Comparison of ENCODE assay signal across 12 mouse cellular contexts in genomic region chr11:96455699-96456326, GRCm38 (mm10). TPM values are rescaled to one million over a fixed set of nuclear protein-coding genes. Genes with fewer than 3 reads are reported as not detected.
DNase-seq lines count a peak whose midpoint lies in the region; ATAC-seq and TF ChIP-seq lines count a peak whose summit lies in the region.
"Had no signal": no experiment of that assay in that cellular context is flagged by ENCODE, and none has a peak within 500 bp of the region (broad histone marks: within the 10 kb centered on the region; RNA-seq: fewer than 3 reads in every experiment).

No protein-coding gene starts in this region.

- H3K36me3 ChIP-seq in neural tube, embryonic 11.5 days (ENCODE audit: control insufficient read depth, insufficient read depth, low read length), result no peaks in the 10 kb centered on the region
- H3K36me3 ChIP-seq in forebrain, postnatal 0 days (ENCODE audit: insufficient read depth), result no peaks in the 10 kb centered on the region
- no peaks in the 10 kb centered on the region for H3K36me3 ChIP-seq in neural tube, embryonic 13.5 days

- 0 out of 2 replicates have a peak, but pooled peaks cover 4% of the 10 kb centered on the region for H3K4me1 ChIP-seq in neural tube, embryonic 11.5 days (ENCODE audit: control insufficient read depth, insufficient read depth, low read length)
- no peaks in the 10 kb centered on the region for H3K4me1 ChIP-seq in forebrain, postnatal 0 days (ENCODE audit: insufficient read depth)
- peaks cover 40% of the 10 kb centered on the region for H3K4me1 ChIP-seq in neural tube, embryonic 13.5 days (replicated peaks)

- TF ChIP-seq CTCF in forebrain, postnatal 0 days (IDR thresholded peaks at IDR 0.05; ENCODE audit: low read depth), result no peak

- H3K4me3 ChIP-seq in neural tube, embryonic 11.5 days (ENCODE audit: low read depth, low read length), result no peak overlapping the region
- no peak overlapping the region for H3K4me3 ChIP-seq in forebrain, postnatal 0 days (ENCODE audit: low read depth, low read length)
- H3K4me3 ChIP-seq in neural tube, embryonic 13.5 days, result no peak overlapping the region

- no peak for ATAC-seq in neural tube, embryonic 11.5 days (ENCODE audit: insufficient read depth, low FRiP score, low TSS enrichment)
- ATAC-seq in forebrain, postnatal 0 days, result no peak
- peak; percentile 29 for ATAC-seq in inflammation-experienced regulatory T-cells, adult 6 months
- no peak for ATAC-seq in neural tube, embryonic 13.5 days (ENCODE audit: low read depth)

- WGBS in neural tube, embryonic 11.5 days, result 91% methylated on average over 6 of the region's 6 CpGs
- WGBS in forebrain, postnatal 0 days, result 82% methylated on average over 6 of the region's 6 CpGs
- 84% methylated on average over 6 of the region's 6 CpGs for WGBS in neural tube, embryonic 13.5 days

- 0 out of 2 replicates have a peak overlapping the region, but pooled peaks have one; percentile 65 for H3K27ac ChIP-seq in neural tube, embryonic 11.5 days (ENCODE audit: low read depth, low read length)
- no peak overlapping the region for H3K27ac ChIP-seq in forebrain, postnatal 0 days (ENCODE audit: low read depth, low read length)
- peak overlapping the region; percentile 74 for H3K27ac ChIP-seq in neural tube, embryonic 13.5 days (replicated peaks)
- H3K27ac ChIP-seq: macrophage had no signal

- no peak overlapping the region for H3K4me2 ChIP-seq in neural tube, embryonic 11.5 days (ENCODE audit: low read depth)
- H3K4me2 ChIP-seq in forebrain, postnatal 0 days (ENCODE audit: low read depth), result no peak overlapping the region
- no peak overlapping the region for H3K4me2 ChIP-seq in neural tube, embryonic 13.5 days

- DNase-seq in neural tube, embryonic 11.5 days (ENCODE audit: low spot score), result no peak
- no peak for DNase-seq in neural tube, embryonic 10.5 days (ENCODE audit: extremely low spot score, low spot score)
- peak; percentile 3 for DNase-seq in forebrain, postnatal 0 days
- DNase-seq in left cerebral cortex, adult 8-10 months (ENCODE audit: low spot score in 2 of 2), result no peak
- no peak for DNase-seq in yolk sac, embryonic 10.5 days (ENCODE audit: low spot score)
- no peak for DNase-seq in kidney, adult 8-10 months
- DNase-seq: cerebellum, adult 8-10 months; heart, adult 11 months; kidney, adult 9 months had no signal

- H3K27me3 ChIP-seq in neural tube, embryonic 11.5 days (ENCODE audit: control insufficient read depth, insufficient read depth, low read length), result no peaks in the 10 kb centered on the region
- H3K27me3 ChIP-seq in forebrain, postnatal 0 days (ENCODE audit: insufficient read depth, low read length), result no peaks in the 10 kb centered on the region
- no peaks in the 10 kb centered on the region for H3K27me3 ChIP-seq in neural tube, embryonic 13.5 days

- H3K9ac ChIP-seq in neural tube, embryonic 11.5 days (ENCODE audit: low read length), result no peak overlapping the region
- no peak overlapping the region for H3K9ac ChIP-seq in forebrain, postnatal 0 days
- H3K9ac ChIP-seq in neural tube, embryonic 13.5 days, result no peak overlapping the region

- no peaks in the 10 kb centered on the region for H3K9me3 ChIP-seq in neural tube, embryonic 11.5 days (ENCODE audit: control insufficient read depth, low read length)
- no peaks in the 10 kb centered on the region for H3K9me3 ChIP-seq in forebrain, postnatal 0 days (ENCODE audit: low read length)
- H3K9me3 ChIP-seq in neural tube, embryonic 13.5 days, result no peaks in the 10 kb centered on the region

RNA-seq across cellular contexts. Expression of gene Skap1, which starts 8.6 kb away (rescaled TPM):
- 1.8 and 2.1 TPM in 2 replicates for polyA plus RNA-seq in neural tube, embryonic 11.5 days (2014; fragmentation: Nextera tagmentation; extraction: Ambion mirVana)
- 1.6 and 3.2 TPM in 2 replicates for total RNA-seq in forebrain, postnatal 0 days (2014; rRNA removed)
- 2.7 and 3.7 TPM in 2 replicates for polyA plus RNA-seq in forebrain, postnatal 0 days (2015; fragmentation: Nextera tagmentation; extraction: Ambion mirVana)
- polyA plus RNA-seq in inflammation-experienced regulatory T-cells, adult 6 months (2017; shearing (Covaris generic)), result 100 to 1,000 TPM; 537 to 839 (median 722) TPM
- polyA plus RNA-seq in neural tube, embryonic 13.5 days (2015; fragmentation: Nextera tagmentation; extraction: Ambion mirVana), result 7.9 and 9.0 TPM in 2 replicates
- 1 to 10 TPM; 2.2 to 2.5 (median 2.3) TPM for total RNA-seq in left cerebral cortex, adult 8-10 months (2022)

Comparison
In these comparisons a context has a peak if more than half of its experiments do, and no peak if none do; other contexts are left out.
1. RNA of gene Skap1, which starts 8.6 kb away (polyA plus RNA-seq): 537 to 839 TPM in inflammation-experienced regulatory T-cells, adult 6 months; 7.9 to 9.0 TPM in neural tube, embryonic 13.5 days, 2.7 to 3.7 TPM in forebrain, postnatal 0 days and 1.8 to 2.1 TPM in neural tube, embryonic 11.5 days; every median in the first group is over 10 times any median in the second.